Mouse (Mus musculus): ENCODE measurements around the gene Olfr813.

- TF ChIP-seq EP300 (IDR thresholded peaks at IDR 0.05; ENCODE audit: insufficient read depth, low read depth, low read length) (no peak), CTCF (IDR thresholded peaks at IDR 0.05) (no peak), POLR2A (IDR thresholded peaks at IDR 0.05; ENCODE audit: insufficient read depth, low read depth, low read length) (no peak)
These were observed at the start of gene Olfr813 for GRCm38 (mm10) chr10:129855067-129855466.
